Mouse (Mus musculus) liver, embryonic 16.5 days (tissue): ENCODE measurements around the gene Cdc25a. TPM values are rescaled to one million over a fixed set of nuclear protein-coding genes. Genes with fewer than 3 reads are reported as not detected.

Experiments
- ATAC-seq: fragments of 200-750 bp; cut with Nextera tagmentation; 2 replicates; pipeline ENCODE4 v1.8.0; 2017; ENCODE audit warnings: low read depth, mild to moderate bottlenecking, moderate number of reproducible peaks, moderate library complexity
- H3K27ac ChIP-seq: fragments of 300-500 bp; sonication (generic); 2 replicates; pipeline ENCODE4 v1.5.1; 2014; ENCODE audit warnings: mild to moderate bottlenecking, low read length
- H3K27me3 ChIP-seq: fragments of 300-500 bp; sonication (generic); 2 replicates; pipeline ENCODE4 v1.6.1; 2014; ENCODE audit warnings: low read depth, low read length, mixed read lengths; ENCODE audit not compliant: control insufficient read depth, insufficient read depth
- H3K36me3 ChIP-seq: fragments of 300-500 bp; sonication (generic); 2 replicates; pipeline ENCODE4 v1.6.1; 2014; ENCODE audit warnings: mild to moderate bottlenecking; ENCODE audit not compliant: control insufficient read depth, insufficient read depth
- H3K4me1 ChIP-seq: fragments of 300-500 bp; sonication (generic); 2 replicates; pipeline ENCODE4 v1.6.1; 2014; ENCODE audit warnings: low read depth, low read length, mixed read lengths; ENCODE audit not compliant: control insufficient read depth
- H3K4me2 ChIP-seq: fragments of 300-500 bp; sonication (generic); 2 replicates; pipeline ENCODE4 v1.6.1; 2014; ENCODE audit warnings: low read depth, low read length, mixed read lengths
- H3K4me3 ChIP-seq: fragments of 300-500 bp; sonication (generic); 2 replicates; pipeline ENCODE4 v1.5.1; 2014; ENCODE audit warnings: low read depth, mild to moderate bottlenecking, low read length
- H3K9ac ChIP-seq: fragments of 300-500 bp; sonication (generic); 2 replicates; pipeline ENCODE4 v1.6.1; 2014; ENCODE audit warnings: low read depth, low read length
- H3K9me3 ChIP-seq: fragments of 300-500 bp; sonication (generic); replicated peaks from 2 replicates; pipeline ENCODE4 v1.6.1; 2016; ENCODE audit warnings: low read length; ENCODE audit not compliant: control insufficient read depth
- WGBS: fragments of 180-500 bp; shearing (Covaris S2); extraction: QIAGEN DNeasy Blood & Tissue Kit; methylation state at CpG from one replicate; pipeline ENCODE4 v1.1.7; 2014; ENCODE audit not compliant: insufficient replicate concordance; 5-methylcytosine and 5-hydroxymethylcytosine counted together
- polyA plus RNA-seq: library from polyadenylated mRNA; unstranded; fragments of >200 nt; fragmentation: Nextera tagmentation; extraction: Ambion mirVana; gene quantifications from 2 replicates; pipeline ENCODE4 v1.2.1, GENCODE M21; 2015

The Cdc25a gene
- 9.9 and 10.7 TPM in 2 replicates for polyA plus RNA-seq

DNA sequence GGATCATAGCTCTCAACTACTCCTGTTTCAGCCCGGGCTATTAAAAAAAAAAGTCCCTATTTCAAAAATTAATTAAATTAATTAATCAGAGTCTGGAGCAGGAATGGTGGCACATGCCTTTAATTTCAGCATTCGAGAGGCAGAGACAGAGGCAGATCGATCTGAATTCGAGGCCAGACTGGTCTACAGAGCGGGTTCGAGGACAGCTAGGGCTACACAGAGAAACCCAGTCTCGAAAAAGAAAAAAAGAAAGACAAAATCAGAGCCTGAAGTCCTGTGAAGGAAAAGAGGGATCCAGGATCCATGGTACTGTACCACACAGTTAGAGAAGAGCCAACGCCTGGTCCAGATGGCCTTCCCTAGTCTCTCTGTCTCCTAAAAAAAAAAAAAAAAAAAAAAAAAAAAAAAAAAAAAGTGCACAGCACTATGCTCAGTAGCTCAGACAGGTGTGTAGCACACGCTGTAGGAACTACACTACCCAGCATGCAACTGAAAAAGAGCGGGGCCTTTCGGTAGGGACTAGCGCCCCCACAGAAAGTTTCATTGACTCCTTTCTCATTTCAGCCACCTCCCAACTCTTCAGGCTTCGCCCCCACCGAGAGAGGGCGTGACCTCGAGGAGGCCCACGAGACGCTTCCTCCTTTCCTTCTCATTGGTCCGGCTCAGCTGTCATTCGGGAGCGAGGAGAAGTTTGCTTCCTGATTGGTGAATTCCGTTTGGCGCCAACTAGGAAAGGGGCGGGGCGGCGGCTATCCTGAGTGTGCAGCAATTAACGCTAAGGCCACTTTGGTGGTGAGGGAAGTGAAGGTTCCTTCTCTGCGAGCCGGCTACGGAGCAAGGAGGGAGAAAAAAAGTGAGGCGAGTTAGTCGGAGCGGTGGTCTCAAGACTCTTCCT lies at the start of gene Cdc25a:
Gene Cdc25a, plus strand, starts transcription at position 783 of the 895 bp plus-strand sequence.
- 5% methylated on average over 33 of the region's 33 CpGs for WGBS
- peak within 1 kb of the TSS; percentile 97 for H3K4me2 ChIP-seq
- ATAC-seq, result peak; percentile 93
- H3K27ac ChIP-seq, result peak within 1 kb of the TSS; percentile 85
- H3K27me3 ChIP-seq, result no peaks in the 10 kb centered on the region
- peaks cover 29% of the 10 kb centered on the region for H3K4me1 ChIP-seq
- peak within 1 kb of the TSS; percentile 99 for H3K9ac ChIP-seq
- no peaks in the 10 kb centered on the region for H3K9me3 ChIP-seq
- H3K4me3 ChIP-seq, result peak within 1 kb of the TSS; percentile 100
- peaks cover 26% of the 10 kb centered on the region for H3K36me3 ChIP-seq

DNA sequence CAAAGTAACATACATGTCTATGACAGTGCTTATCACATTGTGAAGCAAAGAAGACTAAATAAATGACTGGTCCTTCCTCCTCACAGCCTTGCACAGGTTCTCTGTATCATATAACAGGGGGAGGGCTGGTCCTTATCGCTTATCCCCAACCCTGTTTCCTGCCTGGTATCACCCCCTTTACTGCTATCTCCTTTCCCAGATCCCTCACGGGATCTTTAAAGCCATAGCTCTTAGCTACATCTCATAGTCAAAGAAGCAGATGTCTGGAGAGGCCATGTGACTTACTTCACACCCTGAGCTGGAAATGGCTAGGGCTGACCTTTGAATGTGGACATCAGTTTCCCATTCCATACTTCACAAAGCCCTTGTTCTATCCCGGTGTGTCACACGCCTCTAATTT lies 49.6 kb upstream of the Cdc25a start:
- peak; percentile 87 for ATAC-seq
- 21% methylated on average over 4 of the region's 4 CpGs for WGBS
- Histone ChIP-seq H3K4me3 (no peak overlapping the region), H3K9ac (no peak overlapping the region), H3K36me3 (no peaks in the 10 kb centered on the region), H3K27ac (no peak overlapping the region), H3K4me2 (no peak overlapping the region), H3K9me3 (no peaks in the 10 kb centered on the region), H3K27me3 (no peaks in the 10 kb centered on the region), H3K4me1 (peaks cover 7% of the 10 kb centered on the region)

DNA sequence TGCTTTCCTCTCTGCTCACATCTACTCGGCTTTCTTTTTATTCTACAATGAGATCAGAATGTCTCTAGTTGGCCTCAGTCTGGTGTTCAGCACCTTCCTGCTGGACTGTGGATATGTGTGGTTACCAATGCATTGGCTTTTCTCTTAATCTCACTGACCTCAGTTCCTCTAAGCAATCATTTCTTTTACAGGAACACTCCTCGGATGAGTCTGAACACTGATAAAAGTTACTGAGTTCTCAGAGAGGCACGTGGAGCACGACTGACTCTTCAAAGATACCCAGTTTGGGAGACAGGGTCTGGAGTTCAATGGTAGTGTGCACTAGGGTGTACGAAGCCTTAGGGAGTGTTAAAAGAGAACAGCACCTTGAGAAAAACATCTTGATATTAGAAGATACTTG lies 49.2 kb upstream of the Cdc25a start:
- Histone ChIP-seq H3K9ac (no peak overlapping the region), H3K9me3 (no peaks in the 10 kb centered on the region), H3K36me3 (no peaks in the 10 kb centered on the region), H3K27ac (no peak overlapping the region), H3K4me1 (peaks cover 7% of the 10 kb centered on the region), H3K4me2 (no peak overlapping the region), H3K27me3 (no peaks in the 10 kb centered on the region), H3K4me3 (no peak overlapping the region)
- ATAC-seq, result peak; percentile 55
- whole genome bisulfite sequencing, result 25% methylated on average over 5 of the region's 5 CpGs

DNA sequence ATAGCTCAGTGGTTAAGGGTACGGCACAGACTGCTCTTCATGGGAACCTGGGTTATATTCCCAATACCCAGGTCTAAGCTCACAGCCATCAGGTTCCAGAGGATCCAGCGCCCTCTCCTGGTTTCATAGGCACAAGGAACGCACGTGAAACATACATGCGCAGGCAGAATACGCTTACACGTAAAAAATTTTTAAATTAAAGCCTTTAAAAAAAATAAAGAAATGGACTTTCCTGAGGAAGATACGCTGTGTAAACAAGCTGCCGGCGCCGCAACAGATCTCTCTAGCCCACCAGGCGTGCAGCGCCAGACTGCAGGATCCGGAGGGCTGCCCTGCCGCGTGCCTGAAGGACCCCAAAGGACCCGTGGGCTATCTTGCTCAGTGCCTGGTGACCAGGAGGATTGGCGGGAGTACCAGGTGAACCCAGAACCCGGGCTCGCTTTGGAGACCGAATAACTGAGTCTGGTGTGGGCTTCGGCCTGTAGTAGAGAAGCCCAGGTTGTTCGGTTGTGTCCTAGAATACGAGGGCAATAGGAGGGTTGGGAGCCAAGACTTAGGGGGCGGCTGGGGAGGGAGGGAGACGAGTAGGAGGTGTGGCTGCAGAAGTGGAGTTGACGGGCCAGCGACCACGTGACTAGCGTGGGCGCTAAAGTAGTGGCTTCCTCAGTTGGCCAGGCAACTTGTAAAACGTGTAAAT lies 42.8 kb upstream of the Cdc25a start, which contains the start of gene Nme6:
Gene Nme6, plus strand, starts transcription at position 359 of the 697 bp plus-strand sequence.
- peak; percentile 95 for ATAC-seq
- H3K9ac ChIP-seq, result peak within 1 kb of the TSS; percentile 76
- no peaks in the 10 kb centered on the region for H3K36me3 ChIP-seq
- H3K4me1 ChIP-seq, result peaks cover 6% of the 10 kb centered on the region; the same call in 1 of the 2 replicates
- H3K27me3 ChIP-seq, result no peaks in the 10 kb centered on the region
- H3K27ac ChIP-seq, result peak within 1 kb of the TSS; percentile 77
- no peaks in the 10 kb centered on the region for H3K9me3 ChIP-seq
- peak within 1 kb of the TSS; percentile 79 for H3K4me3 ChIP-seq
- under 1% methylated on average over 32 of the region's 32 CpGs for WGBS
- peak within 1 kb of the TSS; percentile 87 for H3K4me2 ChIP-seq

DNA sequence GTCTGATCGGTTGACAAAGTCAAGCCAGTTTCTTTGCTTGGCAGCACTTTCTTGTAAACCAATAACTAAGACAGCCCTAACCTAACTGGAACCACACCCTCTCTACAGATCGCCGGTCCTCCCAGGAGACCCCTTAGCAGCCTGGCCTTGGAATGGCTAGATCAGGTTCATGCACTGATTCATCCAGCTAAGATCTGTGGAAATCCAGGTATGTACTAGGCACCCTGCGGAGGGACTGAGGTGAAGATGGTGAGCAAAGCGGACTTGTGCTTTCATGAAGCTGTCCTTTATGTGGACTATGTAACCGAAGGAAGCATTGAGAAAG lies 42.3 kb upstream of the Cdc25a start:
- no peaks in the 10 kb centered on the region for H3K36me3 ChIP-seq
- WGBS, result 10% methylated on average over 6 of the region's 6 CpGs
- H3K9ac ChIP-seq, result peak overlapping the region; percentile 76
- peak; percentile 1; the same call in 1 of the 2 replicates for ATAC-seq
- H3K4me2 ChIP-seq, result peak overlapping the region; percentile 87
- no peaks in the 10 kb centered on the region for H3K9me3 ChIP-seq
- no peaks in the 10 kb centered on the region for H3K27me3 ChIP-seq
- peak overlapping the region; percentile 79 for H3K4me3 ChIP-seq
- H3K4me1 ChIP-seq, result peaks cover 6% of the 10 kb centered on the region; the same call in 1 of the 2 replicates
- no peak overlapping the region for H3K27ac ChIP-seq

DNA sequence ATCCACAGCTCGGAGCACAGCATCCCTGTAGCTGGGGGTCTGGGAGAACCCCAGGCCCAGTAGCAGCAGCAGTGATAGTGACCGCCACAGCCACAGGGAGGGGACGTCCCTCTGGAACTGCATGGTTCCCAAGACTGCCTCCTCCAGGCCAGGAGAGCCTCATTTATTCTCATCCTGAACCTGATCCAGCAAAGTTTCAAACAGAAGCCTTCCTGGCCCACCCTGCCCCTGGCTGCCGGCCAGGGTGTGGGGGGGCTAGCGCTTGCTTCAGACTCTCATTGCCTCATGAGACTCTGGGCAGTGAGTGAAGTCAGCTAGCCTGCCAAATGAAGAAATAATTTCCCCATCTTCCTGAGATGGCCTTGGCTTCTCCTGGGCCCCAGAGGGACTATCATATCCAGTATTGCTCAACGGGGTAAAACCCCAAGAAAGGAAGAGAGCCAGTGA lies 26.0 kb upstream of the Cdc25a start, which contains the start of gene Camp:
Gene Camp, minus strand, starts transcription at position 306 of the 447 bp plus-strand sequence.
- WGBS, result 69% methylated on average over 6 of the region's 6 CpGs
- Histone ChIP-seq H3K4me3 (peak within 1 kb of the TSS; percentile 22), H3K4me1 (no peaks in the 10 kb centered on the region), H3K9ac (no peak within 1 kb of the TSS; the same call in 1 of the 2 replicates), H3K36me3 (0 out of 2 replicates have a peak, but pooled peaks cover under 1% of the 10 kb centered on the region), H3K27ac (peak within 1 kb of the TSS; percentile 21), H3K27me3 (no peaks in the 10 kb centered on the region), H3K9me3 (no peaks in the 10 kb centered on the region), H3K4me2 (no peak within 1 kb of the TSS)
- peak; percentile 45 for ATAC-seq

DNA sequence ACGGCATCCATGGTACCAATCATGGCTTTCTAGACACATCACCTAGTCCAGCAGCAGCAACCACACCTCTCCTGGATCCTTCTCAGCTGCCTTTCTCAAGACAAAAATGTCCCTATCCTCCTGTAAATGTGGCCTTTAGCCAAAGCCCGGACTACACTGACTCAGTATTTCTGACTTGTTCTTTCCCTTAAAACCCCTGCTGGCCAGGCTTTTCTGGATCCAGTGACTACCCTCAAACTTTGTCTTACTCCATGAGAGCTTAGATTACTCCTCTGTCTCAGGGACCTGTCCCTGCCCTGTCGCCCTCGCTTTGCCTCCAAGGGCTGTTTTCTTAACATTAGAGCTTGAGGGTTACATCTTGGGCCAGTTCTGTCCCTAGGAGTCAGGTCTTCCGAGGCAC lies 25.3 kb upstream of the Cdc25a start:
- Histone ChIP-seq H3K9ac (no peak overlapping the region), H3K4me2 (no peak overlapping the region), H3K27me3 (no peaks in the 10 kb centered on the region), H3K4me1 (no peaks in the 10 kb centered on the region), H3K27ac (peak overlapping the region; percentile 14; the same call in 1 of the 2 replicates), H3K36me3 (no peaks in the 10 kb centered on the region), H3K9me3 (no peaks in the 10 kb centered on the region), H3K4me3 (no peak overlapping the region)
- WGBS, result 70% methylated on average over 5 of the region's 5 CpGs
- no peak for ATAC-seq

DNA sequence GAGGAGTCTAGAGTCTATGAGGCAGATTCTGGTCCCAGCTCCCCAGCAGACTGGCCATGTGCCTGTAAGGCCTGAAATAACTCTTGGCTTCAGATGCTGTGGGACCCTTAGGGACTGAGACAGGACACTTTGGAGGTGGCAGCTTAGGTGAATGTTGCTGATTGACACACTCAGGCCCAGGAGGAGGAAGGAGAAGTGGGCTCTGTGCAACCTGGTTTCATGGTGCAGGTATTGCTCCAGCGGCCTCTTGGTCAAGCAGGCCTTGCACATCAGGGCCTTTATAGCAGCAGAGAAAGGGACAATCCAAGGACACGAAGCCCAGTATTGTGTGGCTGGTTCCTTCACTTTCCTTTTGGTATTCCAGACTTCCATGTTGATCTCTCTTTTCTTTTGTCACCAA lies 21.0 kb upstream of the Cdc25a start:
- H3K36me3 ChIP-seq, result no peaks in the 10 kb centered on the region
- H3K27me3 ChIP-seq, result no peaks in the 10 kb centered on the region
- no peak overlapping the region for H3K27ac ChIP-seq
- WGBS, result 66% methylated on average over 2 of the region's 2 CpGs
- H3K4me1 ChIP-seq, result no peaks in the 10 kb centered on the region; the same call in 1 of the 2 replicates
- no peak overlapping the region for H3K4me2 ChIP-seq
- no peaks in the 10 kb centered on the region for H3K9me3 ChIP-seq
- no peak overlapping the region for H3K4me3 ChIP-seq
- ATAC-seq, result peak; percentile 19; the same call in 1 of the 2 replicates
- no peak overlapping the region for H3K9ac ChIP-seq
